Mouse (Mus musculus) cerebellum, postnatal 4 days (tissue): ENCODE results near the gene Exoc6b.
"Not testable (repeated sequence)": the region's sequence is repeated elsewhere in the genome, so short reads cannot be mapped to it uniquely, and the experiment has no call there.

Source experiments
- DNase-seq, 2 experiments: peaks; one replicate each; pipeline ENCODE4 v3.0.0; 2022; ENCODE audit warnings: low spot score in 2 of 2, mixed read lengths in 1 of 2

Exoc6b gene

GRCm38 (mm10) chr6:85069023-85069985 lies at the start of gene Exoc6b:
Exoc6b (minus strand) TSS chr6:85069513.
- DNase-seq: peak; percentile 81 to 87

- DNase-seq: peak in 1 of 2 experiments; percentile 26
These were observed 48.5 kb upstream of the Exoc6b start for GRCm38 (mm10) chr6:85117545-85118511.

- no peak for DNase-seq
These were observed 35.8 kb upstream of the Exoc6b start for GRCm38 (mm10) chr6:85105033-85105615.

- DNase-seq: no peak
These were observed 34.0 kb upstream of the Exoc6b start for GRCm38 (mm10) chr6:85103321-85103720.

- DNase-seq: no peak
These were observed 27.1 kb upstream of the Exoc6b start for GRCm38 (mm10) chr6:85096441-85096840.

- no peak for DNase-seq
These were observed 18.1 kb upstream of the Exoc6b start for GRCm38 (mm10) chr6:85087425-85087824.

- no peak for DNase-seq
These were observed 17.3 kb upstream of the Exoc6b start for GRCm38 (mm10) chr6:85086645-85087044.

- not testable (repeated sequence) for DNase-seq
These were observed 6.9 kb upstream of the Exoc6b start for GRCm38 (mm10) chr6:85076179-85076720.

- no peak for DNase-seq
These were observed 5.7 kb upstream of the Exoc6b start for GRCm38 (mm10) chr6:85074996-85075395.

- no peak for DNase-seq
These were observed 841 bp downstream of the Exoc6b start for GRCm38 (mm10) chr6:85068322-85069022.

- no peak for DNase-seq
These were observed 11.7 kb downstream of the Exoc6b start for GRCm38 (mm10) chr6:85057641-85058040.

- DNase-seq: no peak
These were observed 18.2 kb downstream of the Exoc6b start for GRCm38 (mm10) chr6:85051109-85051508.

GRCm38 (mm10) chr6:85046531-85046930 lies 22.8 kb downstream of the Exoc6b start:
- no peak for DNase-seq

GRCm38 (mm10) chr6:85044621-85045152 lies 24.6 kb downstream of the Exoc6b start:
- DNase-seq: no peak

- DNase-seq: peak; percentile 33 to 60
These were observed 31.6 kb downstream of the Exoc6b start for GRCm38 (mm10) chr6:85037677-85038076.

- no peak for DNase-seq
These were observed 39.6 kb downstream of the Exoc6b start for GRCm38 (mm10) chr6:85029671-85030070.

- DNase-seq: no peak
These were observed 44.9 kb downstream of the Exoc6b start for GRCm38 (mm10) chr6:85024403-85024802.

GRCm38 (mm10) chr6:85017011-85017410 lies 52.3 kb downstream of the Exoc6b start:
- DNase-seq: no peak

GRCm38 (mm10) chr6:85013906-85014305 lies 55.4 kb downstream of the Exoc6b start:
- no peak for DNase-seq

GRCm38 (mm10) chr6:85010397-85010796 lies 58.9 kb downstream of the Exoc6b start:
- no peak for DNase-seq

GRCm38 (mm10) chr6:84995418-84995817 lies 73.9 kb downstream of the Exoc6b start:
- DNase-seq: no peak
